Mouse (Mus musculus): ENCODE data around the gene Slc22a7.

Gene Slc22a7

DNA sequence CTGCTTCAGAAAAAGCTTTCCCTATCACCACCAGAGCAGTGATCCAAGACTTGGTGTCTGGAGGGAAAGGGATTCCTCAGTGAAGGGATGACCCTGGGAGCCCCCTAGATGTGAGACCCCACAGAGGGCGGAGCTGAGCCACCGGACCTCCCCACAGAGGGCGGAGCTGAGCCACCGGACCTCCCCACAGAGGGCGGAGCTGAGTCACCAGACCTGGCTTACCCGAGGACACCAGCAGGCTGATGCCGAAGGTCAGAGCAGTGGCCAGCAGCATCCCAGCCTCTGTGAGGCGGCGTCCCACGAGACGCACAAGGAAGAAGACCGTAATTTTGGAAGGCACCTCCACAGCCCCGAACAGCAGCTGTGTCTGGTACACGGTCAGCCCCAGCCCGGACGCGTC is 4.6 kb downstream of the Slc22a7 start:
- DNase-seq, result no peak

DNA sequence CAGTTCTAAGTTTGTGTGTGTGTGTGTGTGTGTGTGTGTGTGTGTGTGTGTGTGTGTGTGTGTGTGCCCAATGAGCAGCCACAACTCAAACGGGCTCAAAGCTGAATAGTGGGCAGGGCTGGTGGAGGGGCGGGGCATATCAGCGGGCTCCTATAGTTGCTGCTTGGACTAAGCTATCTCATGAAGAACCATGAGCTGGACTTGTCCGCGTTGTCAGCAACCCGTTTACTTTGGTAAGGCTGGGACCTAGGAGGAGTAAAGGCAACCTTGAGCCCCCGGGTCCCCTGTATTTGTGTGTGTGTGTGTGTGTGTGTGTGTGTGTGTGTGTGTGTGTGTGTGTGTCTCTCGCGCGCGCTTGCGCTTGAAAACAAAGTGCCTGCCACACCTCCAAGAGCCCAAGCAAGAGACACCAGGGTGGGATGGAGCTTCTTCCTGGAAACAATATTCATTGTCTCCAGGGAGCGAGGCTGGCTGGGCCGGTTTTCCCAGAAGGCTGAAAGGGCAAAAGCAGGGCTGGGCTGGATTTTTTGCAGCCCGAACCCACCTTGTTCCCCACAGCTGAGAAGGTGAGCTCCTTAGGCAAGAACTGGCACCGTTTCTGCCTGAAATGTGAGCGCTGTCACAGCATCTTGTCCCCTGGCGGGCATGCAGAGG is 9.4 kb downstream of the Slc22a7 start, which contains the start of gene Crip3:
Crip3 (plus strand) TSS at position 166 of the 654 bp plus-strand sequence.
- no peak for DNase-seq

- no peak for DNase-seq
Measured at GRCm38 (mm10) chr17:46426496-46426895, 11.8 kb downstream of the Slc22a7 start.

DNA sequence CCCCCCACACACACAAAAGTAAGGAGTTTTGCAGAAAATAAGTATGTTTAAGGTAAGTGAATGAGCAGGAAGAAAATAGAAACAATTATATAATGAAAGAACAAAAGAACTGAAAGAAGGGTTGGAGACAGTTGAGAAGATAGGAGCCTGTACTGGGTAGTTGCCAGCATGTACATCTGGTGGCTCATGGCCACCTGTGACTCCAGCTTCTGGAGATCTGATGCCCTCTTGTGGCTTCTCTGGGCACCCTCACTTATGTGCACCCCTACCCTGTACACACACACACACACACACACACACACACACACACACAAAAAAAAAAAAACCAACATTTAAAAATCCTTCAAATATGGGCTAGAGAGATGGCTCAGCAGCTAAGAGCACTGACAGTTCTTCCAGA is 18.5 kb downstream of the Slc22a7 start:
- no peak for DNase-seq

DNA sequence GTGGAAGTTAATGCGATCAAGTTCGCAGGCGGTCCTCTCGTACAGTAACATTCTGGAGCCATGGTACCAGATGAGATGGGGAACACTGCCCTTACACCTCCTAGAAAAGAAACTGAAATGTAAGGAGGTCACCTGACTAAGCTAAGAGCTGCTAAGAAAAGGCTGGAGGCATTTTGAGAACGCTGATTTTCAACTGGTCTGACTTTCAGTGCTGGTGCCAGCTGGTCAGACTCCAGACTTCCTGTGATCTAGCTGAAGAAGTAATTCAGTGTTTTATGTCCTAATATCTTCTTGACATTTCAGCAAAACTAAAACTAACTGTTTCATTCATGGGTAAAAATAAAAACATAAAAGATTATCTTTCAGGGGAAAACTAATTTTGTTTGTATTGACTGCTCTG is 19.6 kb downstream of the Slc22a7 start:
- DNase-seq, result no peak

DNA sequence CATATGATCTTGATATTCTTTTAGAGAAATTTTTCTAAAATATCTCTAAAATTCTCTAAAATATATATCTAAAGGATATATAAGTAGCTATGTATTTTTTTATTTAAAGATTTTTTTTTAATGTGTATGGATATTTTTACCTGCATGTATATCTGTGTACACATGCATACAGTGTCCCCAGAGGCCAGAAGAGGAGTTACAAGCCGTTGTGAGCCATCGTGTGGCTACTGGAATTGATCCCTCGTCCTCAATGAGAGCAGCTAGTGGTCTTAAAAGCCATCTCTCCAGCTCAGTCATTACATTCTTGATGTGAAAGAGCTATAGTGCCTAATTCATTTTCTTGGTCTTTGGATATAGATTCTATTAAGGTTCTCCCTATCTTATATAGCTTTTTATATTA is 29.8 kb downstream of the Slc22a7 start:
- no peak for DNase-seq

DNA sequence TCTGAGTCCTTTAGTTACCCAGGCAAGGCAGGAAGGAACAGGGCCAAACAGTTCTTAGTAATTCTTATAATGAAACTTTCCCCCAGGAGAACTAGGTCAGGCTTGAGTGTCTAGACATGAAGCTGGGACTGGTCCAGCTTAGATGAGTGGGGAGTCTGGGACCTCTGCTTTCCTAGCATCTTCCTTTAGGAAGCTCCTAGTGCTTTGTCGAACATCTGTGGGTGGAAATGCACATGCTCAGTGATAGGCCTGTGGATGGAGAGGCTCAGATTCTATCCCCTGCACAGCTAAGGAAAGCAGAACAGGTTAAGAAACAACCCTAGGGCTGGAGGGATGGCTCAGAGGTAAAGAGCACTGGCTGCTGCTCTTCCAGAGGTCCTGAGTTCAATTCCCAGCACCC is 43.6 kb downstream of the Slc22a7 start:
- no peak for DNase-seq

GRCm38 (mm10) chr17:46393012-46393411 is 45.2 kb downstream of the Slc22a7 start:
- DNase-seq, result peak; percentile 27 to 31

GRCm38 (mm10) chr17:46388200-46388599 is 50.1 kb downstream of the Slc22a7 start:
- DNase-seq, result no peak

DNA sequence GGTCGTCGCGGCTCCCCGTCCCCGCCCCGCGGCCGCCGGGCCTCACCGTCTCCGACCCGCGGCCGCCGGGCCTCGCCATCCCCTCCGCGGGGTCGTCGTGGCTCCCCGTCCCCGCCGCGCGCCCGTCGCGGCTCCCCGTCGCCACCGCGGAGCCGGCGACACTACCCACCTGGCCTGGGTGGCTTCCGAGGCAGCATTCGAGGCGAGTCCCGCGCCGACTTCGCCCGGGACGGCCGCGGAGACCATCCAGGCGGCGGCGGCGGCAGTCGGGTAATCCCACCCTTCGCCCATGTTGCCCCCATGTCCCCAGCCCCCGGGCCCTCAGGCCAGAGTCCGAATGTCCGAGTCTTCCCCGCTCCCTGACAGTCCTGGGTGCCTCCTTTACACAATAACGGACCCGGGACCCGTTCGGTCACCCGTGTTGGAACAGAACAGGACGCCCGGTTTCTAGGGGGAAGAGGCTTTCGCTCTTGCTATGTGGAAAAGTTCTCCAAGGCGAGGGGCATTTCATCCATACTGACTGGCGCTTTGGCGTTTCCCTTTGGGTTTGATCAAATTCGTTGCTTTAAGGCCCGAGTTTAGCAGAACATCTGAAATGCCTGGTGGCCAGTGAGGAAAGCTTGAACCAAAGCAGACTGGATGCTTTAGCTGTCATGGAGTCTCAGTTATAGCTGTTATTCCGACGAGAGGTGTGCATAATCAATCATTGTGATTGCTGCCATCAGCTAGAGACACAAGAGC is 54.0 kb downstream of the Slc22a7 start:
- DNase-seq, result peak; percentile 30 to 48

DNA sequence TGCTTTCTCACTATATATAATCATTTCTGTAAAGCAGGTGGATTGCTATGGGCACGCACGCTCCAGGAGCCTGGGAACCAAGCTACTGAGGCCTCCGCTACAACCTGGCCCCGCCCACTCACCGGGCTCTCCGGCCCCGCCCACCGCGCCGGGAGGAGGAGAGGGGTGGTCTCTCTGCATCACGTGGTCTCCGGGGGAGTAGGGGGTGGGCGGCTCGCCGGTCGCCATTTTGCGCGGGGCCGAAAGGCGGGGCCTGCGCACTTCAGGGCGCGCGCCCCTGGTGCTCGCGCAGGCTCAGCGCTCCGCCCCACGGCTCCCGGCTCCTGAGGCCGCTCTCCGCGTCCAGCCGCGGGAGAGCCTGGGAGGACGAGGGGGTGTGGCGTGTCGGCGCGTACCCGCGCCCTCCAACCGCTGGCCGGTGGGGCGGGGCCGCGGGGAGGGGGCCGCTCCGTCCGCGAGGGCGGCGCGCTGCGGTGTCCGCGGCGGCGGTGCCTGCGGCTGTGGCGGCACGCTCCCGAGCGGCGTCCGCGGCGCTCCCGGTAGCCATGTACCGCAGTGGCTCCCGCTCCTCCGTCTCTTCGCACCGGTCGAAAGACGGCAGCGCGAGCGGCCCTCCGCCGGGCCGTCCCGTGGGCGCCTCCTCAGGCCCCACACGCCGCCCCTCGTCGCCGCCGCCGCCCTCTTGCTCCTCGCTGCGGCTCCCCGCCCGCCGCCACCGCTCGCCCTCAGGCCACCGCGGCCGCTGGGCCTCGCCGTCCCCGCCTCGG is 54.8 kb downstream of the Slc22a7 start, which contains the start of gene Zfp318:
Zfp318 (plus strand) TSS at position 438 of the 767 bp plus-strand sequence.
- DNase-seq, result peak; percentile 99
